Mouse (Mus musculus): ENCODE measurements around the gene Tgfb2.
A peak's percentile ranks its signal among the peaks of the same experiment; 100 is the strongest.

Tgfb2 gene

DNA sequence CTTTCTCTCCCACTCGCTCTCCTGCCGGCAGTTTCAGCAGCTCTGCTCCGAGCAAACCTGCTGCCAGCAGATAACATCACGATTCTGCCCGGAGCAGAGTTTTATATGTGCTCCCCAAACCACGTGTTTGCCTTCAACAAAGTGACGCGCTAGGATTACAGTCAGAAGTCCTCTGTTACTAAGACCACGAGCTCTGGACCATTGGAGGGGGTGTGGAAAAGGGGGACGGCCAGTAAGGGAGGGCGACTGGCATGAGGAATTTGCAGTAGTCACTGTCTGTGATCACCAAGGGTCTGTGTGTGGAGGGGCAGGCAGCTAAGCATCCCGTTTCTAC is at the start of gene Tgfb2:
TSS of gene Tgfb2 (minus strand) at position 75 of the 334 bp plus-strand sequence.
- no peak for DNase-seq (ENCODE audit: low read depth, low spot score)

DNA sequence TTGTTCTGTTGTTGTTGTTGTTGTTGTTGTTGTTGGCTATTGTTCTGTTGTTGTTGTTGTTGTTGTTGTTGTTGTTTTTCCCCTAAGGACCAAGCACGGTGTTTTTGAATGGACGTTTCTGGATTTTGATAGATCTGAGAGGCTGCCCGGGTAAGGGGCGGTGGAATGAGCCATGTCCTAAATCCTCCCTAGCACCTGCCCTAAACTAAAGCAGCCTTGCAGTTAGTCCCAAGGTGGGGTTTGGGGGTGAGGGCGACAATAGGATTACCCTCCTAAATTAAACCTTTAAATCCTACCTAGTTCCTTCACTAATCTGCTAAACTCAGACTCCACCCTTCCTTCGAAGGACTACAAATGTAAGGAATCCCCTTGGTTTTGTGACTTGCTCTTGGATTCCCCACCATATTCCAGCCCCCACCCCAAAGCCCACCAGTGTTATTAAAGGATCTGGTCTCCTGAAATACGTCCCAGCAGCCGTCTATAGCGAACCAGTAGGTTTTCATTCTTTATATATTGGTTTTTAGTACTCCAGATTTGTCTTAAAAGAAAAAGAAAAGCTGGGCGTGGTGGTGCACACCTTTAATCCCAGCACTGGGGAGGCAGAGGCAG is 44.0 kb upstream of the Tgfb2 start:
- DNase-seq (ENCODE audit: low read depth, low spot score): no peak

- DNase-seq (ENCODE audit: low read depth, low spot score): peak; percentile 77
Measured at GRCm38 (mm10) chr1:186748724-186749653, 43.2 kb upstream of the Tgfb2 start, which contains the start of gene Rrp15. Gene Rrp15, minus strand, starts transcription at chr1:186749358.

GRCm38 (mm10) chr1:186739828-186740227 is 34.0 kb upstream of the Tgfb2 start:
- no peak for DNase-seq (ENCODE audit: low read depth, low spot score)

DNA sequence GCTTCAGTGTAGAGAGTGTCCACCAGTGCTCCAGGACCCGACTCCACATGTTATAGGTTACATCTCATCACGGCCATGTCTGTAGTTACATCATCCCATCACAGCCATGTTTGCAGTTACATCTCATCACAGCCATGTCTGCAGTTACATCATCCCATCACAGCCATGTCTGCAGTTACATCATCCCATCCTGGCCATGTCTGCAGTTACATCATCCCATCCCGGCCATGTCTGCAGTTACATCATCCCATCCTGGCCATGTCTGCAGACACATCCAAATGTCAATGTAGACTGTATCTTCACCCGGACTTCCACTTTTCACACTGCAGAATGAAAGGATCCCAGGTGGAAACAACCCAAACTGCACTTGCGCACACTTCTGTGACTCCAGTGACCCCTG is 29.7 kb upstream of the Tgfb2 start:
- DNase-seq (ENCODE audit: low read depth, low spot score): no peak

DNA sequence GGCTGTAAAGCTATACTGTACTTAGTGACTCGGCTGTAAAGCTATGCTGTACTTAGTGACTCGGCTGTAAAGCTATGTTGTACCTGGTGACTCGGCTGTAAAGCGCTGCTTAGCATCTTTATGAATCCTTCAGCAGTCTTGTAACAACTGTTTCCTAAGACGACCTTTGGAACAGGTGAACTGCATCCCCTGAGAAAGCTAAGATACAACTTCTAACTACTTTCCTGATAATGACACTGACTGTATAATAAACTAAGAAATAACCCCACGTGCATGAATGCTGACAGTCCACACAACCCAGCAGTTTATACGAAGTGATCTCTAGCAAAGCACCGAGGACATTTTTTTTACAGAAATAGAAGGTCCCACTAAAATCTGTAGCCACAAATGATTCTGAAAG is 27.3 kb upstream of the Tgfb2 start:
- DNase-seq (ENCODE audit: low read depth, low spot score): no peak

- no peak for DNase-seq (ENCODE audit: low read depth, low spot score)
Measured at GRCm38 (mm10) chr1:186728778-186729177, 23.0 kb upstream of the Tgfb2 start.

GRCm38 (mm10) chr1:186726117-186726516 is 20.3 kb upstream of the Tgfb2 start:
- no peak for DNase-seq (ENCODE audit: low read depth, low spot score)

- no peak for DNase-seq (ENCODE audit: low read depth, low spot score)
Measured at GRCm38 (mm10) chr1:186722299-186722698, 16.5 kb upstream of the Tgfb2 start.

- no peak for DNase-seq (ENCODE audit: low read depth, low spot score)
Measured at GRCm38 (mm10) chr1:186721846-186722245, 16.1 kb upstream of the Tgfb2 start.

DNA sequence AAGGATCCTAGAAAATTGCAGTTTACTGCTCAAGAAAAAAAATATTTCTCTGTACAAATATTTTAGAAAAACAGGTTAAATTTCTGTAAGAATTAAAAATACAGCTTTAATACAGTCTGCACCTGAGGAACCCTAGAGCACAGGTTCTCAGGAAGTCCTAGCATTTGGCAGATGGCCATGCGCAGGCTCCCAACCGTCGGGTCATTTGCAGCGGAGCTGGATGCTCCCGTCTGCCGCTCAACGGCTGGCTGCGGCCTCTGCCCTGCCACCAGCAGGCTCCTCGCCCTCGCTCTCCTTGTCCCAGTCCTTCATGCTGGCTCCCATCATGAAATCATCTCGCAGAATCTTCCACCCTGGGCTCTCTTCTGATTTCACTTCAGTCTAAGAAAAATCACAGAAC is 15.4 kb upstream of the Tgfb2 start:
- DNase-seq (ENCODE audit: low read depth, low spot score): no peak

GRCm38 (mm10) chr1:186719708-186720107 is 13.9 kb upstream of the Tgfb2 start:
- no peak for DNase-seq (ENCODE audit: low read depth, low spot score)

- DNase-seq (ENCODE audit: low read depth, low spot score): no peak
Measured at GRCm38 (mm10) chr1:186718881-186719280, 13.1 kb upstream of the Tgfb2 start.

- DNase-seq (ENCODE audit: low read depth, low spot score): no peak
Measured at GRCm38 (mm10) chr1:186714980-186715896, 9.4 kb upstream of the Tgfb2 start.

- no peak for DNase-seq (ENCODE audit: low read depth, low spot score)
Measured at GRCm38 (mm10) chr1:186714215-186714614, 8.4 kb upstream of the Tgfb2 start.

DNA sequence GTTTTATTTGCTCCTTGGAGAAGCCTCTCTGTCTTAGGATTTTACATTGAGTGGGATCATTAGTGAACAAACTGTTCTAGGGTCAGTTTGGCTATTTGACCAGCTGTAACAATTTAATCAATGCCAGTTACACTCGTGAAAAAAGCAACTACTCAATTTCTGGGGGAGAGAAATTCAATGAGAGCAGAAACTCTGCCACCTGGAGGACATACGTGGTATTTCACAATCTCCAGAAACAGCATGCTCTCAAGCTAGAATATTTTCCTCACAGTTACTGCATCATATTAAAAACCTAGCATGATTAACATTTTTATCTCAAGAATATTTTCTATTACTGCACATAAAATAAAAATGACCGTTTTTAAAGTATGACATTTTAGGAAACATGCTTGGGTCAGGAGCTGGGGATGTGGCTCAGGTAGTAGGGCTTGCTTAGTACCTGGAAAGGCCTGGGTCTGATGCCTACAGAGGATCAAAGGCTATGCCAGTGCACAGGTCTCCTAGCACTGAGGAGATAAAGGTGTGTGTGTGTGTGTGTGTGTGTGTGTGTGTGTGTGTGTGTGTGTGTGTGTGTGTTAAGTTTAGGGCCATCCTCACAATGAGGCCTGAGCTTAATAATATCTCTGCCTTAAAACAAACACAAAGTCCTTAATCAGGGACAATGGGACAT is 7.1 kb upstream of the Tgfb2 start:
- no peak for DNase-seq (ENCODE audit: low read depth, low spot score)

DNA sequence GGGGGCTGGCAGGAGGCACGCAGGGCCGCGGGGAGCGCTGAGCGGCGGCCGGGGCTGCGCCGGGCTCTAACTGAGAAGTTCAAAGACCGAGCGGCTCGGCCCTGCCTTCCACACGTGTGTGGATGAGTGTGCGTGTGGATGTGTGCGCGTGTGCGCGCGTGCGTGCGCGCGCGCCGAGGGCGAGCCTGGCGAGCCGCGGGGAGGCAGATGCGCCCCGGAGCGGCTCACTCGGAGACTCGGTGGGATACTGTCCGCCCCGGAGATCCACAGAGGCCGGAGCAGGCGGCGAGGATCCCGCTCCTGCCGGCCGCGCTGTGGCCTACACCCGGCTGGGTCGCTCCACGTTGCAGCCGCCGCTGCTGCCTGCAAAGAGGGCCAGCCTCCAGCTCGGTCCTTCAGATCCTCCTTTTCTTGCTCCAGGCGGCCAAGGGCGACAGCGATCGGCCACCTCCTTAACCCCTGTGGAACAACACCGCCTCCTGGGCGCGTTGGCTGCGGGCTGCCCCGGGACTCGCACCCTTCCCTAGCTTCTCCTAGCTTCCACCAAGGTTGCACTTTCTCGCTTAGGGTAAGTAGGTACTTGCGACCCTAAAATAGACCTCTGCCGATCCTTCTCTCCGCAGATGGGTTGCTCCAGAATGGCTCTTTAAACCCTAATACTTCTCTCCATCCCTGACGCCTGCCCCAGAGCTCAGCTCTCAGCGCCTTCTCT is 430 bp downstream of the Tgfb2 start:
- no peak for DNase-seq (ENCODE audit: low read depth, low spot score)

DNA sequence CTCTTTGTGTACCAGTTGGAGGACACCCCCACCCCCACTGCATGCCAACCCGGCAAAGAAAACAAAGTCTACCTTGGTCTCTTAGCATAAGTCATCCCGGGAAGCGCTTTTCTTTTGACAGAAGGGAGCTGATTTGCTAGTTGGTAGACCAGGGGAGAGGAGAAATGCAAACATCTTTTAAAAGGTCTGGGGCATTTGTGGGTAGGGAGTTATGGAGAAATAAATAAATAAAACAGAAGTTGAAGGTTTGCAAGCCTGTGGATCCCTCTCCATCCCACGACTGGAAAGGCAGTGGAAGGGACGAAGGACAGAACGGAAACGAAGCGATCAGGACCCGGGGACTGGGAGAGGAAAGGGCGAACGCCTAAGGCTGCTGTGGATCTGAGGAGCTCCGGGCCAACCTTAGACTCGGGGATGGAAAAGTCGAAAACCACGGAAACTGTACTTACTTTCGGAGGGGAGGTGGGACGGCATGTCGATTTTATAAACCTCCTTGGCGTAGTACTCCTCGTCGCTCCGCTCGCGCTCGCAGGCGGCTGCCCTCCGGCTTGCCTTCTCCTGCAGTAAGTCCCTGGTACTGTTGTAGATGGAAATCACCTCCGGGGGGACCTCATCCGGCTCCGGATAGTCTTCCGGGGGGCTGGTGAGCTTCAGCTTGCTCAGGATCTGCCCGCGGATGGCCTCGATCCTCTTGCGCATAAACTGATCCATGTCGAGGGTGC is 1.6 kb downstream of the Tgfb2 start:
- DNase-seq (ENCODE audit: low read depth, low spot score): no peak

DNA sequence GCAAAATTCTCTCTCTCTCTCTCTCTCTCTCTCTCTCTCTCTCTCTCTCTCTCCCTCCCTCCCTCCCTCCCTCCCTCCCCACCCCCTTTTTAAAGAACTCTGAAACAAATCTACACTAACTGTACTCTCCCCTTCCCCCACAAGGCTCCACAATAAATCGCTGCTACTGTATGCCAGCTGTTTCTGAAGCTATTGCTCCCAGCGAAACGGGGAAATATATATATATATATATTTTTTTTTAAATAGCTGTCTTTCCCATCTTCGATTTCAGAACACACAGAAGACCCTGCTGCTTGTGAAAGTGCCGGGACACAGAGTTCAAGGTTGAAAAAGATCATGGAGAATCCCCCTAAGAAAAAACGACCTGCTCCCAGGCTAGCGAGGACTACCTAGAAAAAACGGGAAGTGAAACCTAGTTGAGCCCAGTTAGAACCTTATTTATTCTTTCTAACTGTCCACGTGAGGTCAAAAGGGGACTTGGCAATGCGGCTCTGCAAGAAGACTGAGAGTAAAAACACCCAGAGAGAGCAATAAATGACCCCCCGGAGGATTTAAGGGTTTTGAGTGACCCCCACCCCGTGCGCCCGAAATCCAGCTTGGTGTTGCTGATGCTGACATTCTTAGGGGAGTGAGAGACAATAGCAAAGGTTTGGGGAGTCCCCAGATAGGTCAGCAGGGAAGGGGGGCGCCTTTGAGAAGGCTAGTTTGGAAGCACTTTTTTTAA is 2.4 kb downstream of the Tgfb2 start:
- DNase-seq (ENCODE audit: low read depth, low spot score): no peak
